Mouse (Mus musculus) neural tube, embryonic 11.5 days (tissue): Measurements from ENCODE around the gene Dpp3. TPM values are rescaled to one million over a fixed set of nuclear protein-coding genes. Genes with fewer than 3 reads are reported as not detected.

Experiments used
- ATAC-seq: fragments of 200-750 bp; cut with Nextera tagmentation; 2 replicates; pipeline ENCODE4 v1.8.0; 2017; ENCODE audit warnings: moderate number of reproducible peaks, mild to moderate bottlenecking, moderate TSS enrichment, moderate library complexity; ENCODE audit not compliant: insufficient read depth, low FRiP score, low TSS enrichment
- DNase-seq: peaks from one replicate; pipeline ENCODE4 v3.0.0-alpha.2; 2015; ENCODE audit warnings: low spot score
- H3K27ac ChIP-seq: fragments of 300-500 bp; sonication (generic); 2 replicates; pipeline ENCODE4 v1.5.1; 2014; ENCODE audit warnings: low read depth, mild to moderate bottlenecking, low read length
- H3K27me3 ChIP-seq: fragments of 300-500 bp; sonication (generic); 2 replicates; pipeline ENCODE4 v1.6.1; 2014; ENCODE audit warnings: mild to moderate bottlenecking, low read length, mixed read lengths; ENCODE audit not compliant: control insufficient read depth, insufficient read depth
- H3K36me3 ChIP-seq: fragments of 300-500 bp; sonication (generic); 2 replicates; pipeline ENCODE4 v1.6.1; 2014; ENCODE audit warnings: mild to moderate bottlenecking, low read length, moderate library complexity, mixed read lengths; ENCODE audit not compliant: control insufficient read depth, insufficient read depth
- H3K4me1 ChIP-seq: fragments of 300-500 bp; sonication (generic); 2 replicates; pipeline ENCODE4 v1.6.1; 2014; ENCODE audit warnings: low read length, mixed read lengths; ENCODE audit not compliant: control insufficient read depth, insufficient read depth
- H3K4me2 ChIP-seq: fragments of 300-500 bp; sonication (generic); 2 replicates; pipeline ENCODE4 v1.6.1; 2014; ENCODE audit warnings: low read depth, mild to moderate bottlenecking, moderate library complexity
- H3K4me3 ChIP-seq: fragments of 300-500 bp; sonication (generic); 2 replicates; pipeline ENCODE4 v1.5.1; 2014; ENCODE audit warnings: low read depth, low read length
- H3K9ac ChIP-seq: fragments of 300-500 bp; sonication (generic); 2 replicates; pipeline ENCODE4 v1.6.1; 2014; ENCODE audit warnings: mild to moderate bottlenecking, low read length
- H3K9me3 ChIP-seq: fragments of 300-500 bp; sonication (generic); 2 replicates; pipeline ENCODE4 v1.6.1; 2016; ENCODE audit warnings: low read length; ENCODE audit not compliant: control insufficient read depth
- WGBS: fragments of 180-500 bp; shearing (Covaris S2); extraction: QIAGEN DNeasy Blood & Tissue Kit; methylation state at CpG from one replicate; pipeline ENCODE4 v1.1.7; 2014; 5-methylcytosine and 5-hydroxymethylcytosine counted together
- polyA plus RNA-seq: library from polyadenylated mRNA; unstranded; fragments of >200 nt; fragmentation: Nextera tagmentation; extraction: Ambion mirVana; gene quantifications from 2 replicates; pipeline ENCODE4 v1.2.1, GENCODE M21; 2014

Dpp3 gene
- polyA plus RNA-seq, 1 experiment from 2014 or later = 171 TPM

- Histone ChIP-seq H3K9me3 (no peaks in the 10 kb centered on the region), H3K36me3 (peaks cover 6% of the 10 kb centered on the region), H3K27me3 (no peaks in the 10 kb centered on the region), H3K9ac (peak within 1 kb of the TSS; percentile 67), H3K4me2 (peak within 1 kb of the TSS; percentile 71), H3K4me1 (peaks cover 5% of the 10 kb centered on the region; the same call in 1 of the 2 replicates), H3K27ac (no peak within 1 kb of the TSS), H3K4me3 (peak within 1 kb of the TSS; percentile 66)
- WGBS = 9% methylated on average over 31 of the region's 31 CpGs
- DNase-seq (peak; percentile 86), ATAC-seq (peak; percentile 55; the same call in 1 of the 2 replicates)
These were observed 21.9 kb downstream of the Dpp3 start, which contains the start of gene Bbs1 for GRCm38 (mm10) chr19:4905979-4906794. Bbs1 (minus strand) TSS chr19:4906628.

GRCm38 (mm10) chr19:4899888-4900287 is 28.2 kb downstream of the Dpp3 start:
- Histone ChIP-seq H3K4me2 (no peak overlapping the region), H3K9me3 (no peaks in the 10 kb centered on the region), H3K4me3 (no peak overlapping the region), H3K4me1 (no peaks in the 10 kb centered on the region), H3K9ac (no peak overlapping the region), H3K36me3 (no peaks in the 10 kb centered on the region; the same call in none of the 2 replicates), H3K27ac (no peak overlapping the region), H3K27me3 (no peaks in the 10 kb centered on the region)
- DNase-seq = no peak
- no peak for ATAC-seq
- 80% methylated on average over 3 of the region's 3 CpGs for WGBS

- Histone ChIP-seq H3K4me1 (no peaks in the 10 kb centered on the region), H3K36me3 (no peaks in the 10 kb centered on the region; the same call in none of the 2 replicates), H3K27me3 (no peaks in the 10 kb centered on the region), H3K9me3 (no peaks in the 10 kb centered on the region), H3K4me3 (no peak overlapping the region), H3K27ac (no peak overlapping the region), H3K9ac (no peak overlapping the region), H3K4me2 (no peak overlapping the region)
- DNase-seq (no peak), ATAC-seq (no peak)
- WGBS = 71% methylated on average over 9 of the region's 9 CpGs
These were observed 29.1 kb downstream of the Dpp3 start for GRCm38 (mm10) chr19:4898972-4899371.

DNA sequence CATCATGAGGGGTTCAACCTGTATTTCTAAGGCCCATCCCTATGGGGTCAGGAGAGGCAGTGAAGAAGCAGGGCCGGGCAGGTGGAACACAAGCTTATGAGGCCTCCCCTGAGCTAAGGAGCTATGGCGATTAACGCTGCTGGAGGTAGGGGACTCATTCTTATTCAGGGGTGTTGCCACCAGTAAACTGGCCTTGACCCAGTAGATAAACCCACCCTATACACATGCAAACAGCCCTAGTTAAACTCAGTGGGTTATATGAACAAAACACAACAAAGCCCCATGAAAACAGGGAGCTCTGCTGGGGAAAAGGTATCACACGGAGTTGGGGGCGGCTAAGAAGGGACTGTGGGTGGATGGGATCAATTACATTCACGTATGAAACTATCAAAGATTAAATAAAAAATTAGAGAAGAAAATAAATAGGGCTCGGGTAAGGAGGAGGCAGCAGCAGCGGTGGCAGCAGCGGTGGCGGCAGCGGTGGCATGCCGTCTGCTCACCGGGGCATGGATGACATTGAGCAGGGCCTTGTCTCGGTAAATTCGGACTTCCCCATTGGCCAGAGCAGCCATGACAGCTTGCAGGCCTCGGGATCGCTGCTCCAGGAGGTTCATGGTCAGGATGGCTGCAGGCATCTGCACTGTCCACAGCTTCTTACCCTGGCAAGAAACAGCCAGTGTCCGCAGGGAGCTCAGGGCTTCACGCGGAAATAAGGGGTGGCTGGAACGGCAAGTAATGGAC is 31.1 kb downstream of the Dpp3 start:
- 52% methylated on average over 21 of the region's 21 CpGs for WGBS
- Histone ChIP-seq H3K4me2 (no peak overlapping the region), H3K9ac (no peak overlapping the region), H3K27me3 (no peaks in the 10 kb centered on the region), H3K36me3 (peaks cover 2% of the 10 kb centered on the region), H3K4me3 (no peak overlapping the region), H3K9me3 (no peaks in the 10 kb centered on the region), H3K4me1 (no peaks in the 10 kb centered on the region), H3K27ac (no peak overlapping the region)
- no peak for DNase-seq
- no peak for ATAC-seq

DNA sequence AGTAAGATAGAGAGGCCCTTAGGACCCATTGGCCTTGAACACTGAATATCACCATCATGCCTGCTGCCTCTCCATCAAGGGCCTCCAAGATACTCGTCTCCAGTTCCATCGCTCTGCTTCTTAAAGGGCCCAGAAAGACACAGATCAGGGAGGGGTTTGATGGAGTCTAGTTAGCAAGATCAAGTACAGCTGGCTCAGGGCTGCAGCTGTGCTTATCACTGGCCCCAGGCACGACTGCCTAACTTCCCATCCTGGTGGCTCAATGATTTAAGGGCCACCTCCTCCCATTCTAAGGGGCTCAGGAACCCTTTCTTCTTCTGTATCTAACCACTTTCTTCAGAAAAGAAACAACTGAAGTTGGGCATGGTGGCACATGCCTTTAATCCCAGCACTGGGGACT is 36.3 kb downstream of the Dpp3 start:
- Histone ChIP-seq H3K4me3 (no peak overlapping the region), H3K4me2 (no peak overlapping the region), H3K9ac (no peak overlapping the region), H3K9me3 (no peaks in the 10 kb centered on the region), H3K4me1 (no peaks in the 10 kb centered on the region), H3K36me3 (peaks cover 2% of the 10 kb centered on the region; the same call in 1 of the 2 replicates), H3K27me3 (no peaks in the 10 kb centered on the region), H3K27ac (no peak overlapping the region)
- 71% methylated on average over 3 of the region's 3 CpGs for WGBS
- DNase-seq (no peak), ATAC-seq (no peak)

- no peak overlapping the region for H3K27ac ChIP-seq
- 87% methylated on average over 10 of the region's 10 CpGs for WGBS
These were observed 38.3 kb downstream of the Dpp3 start for GRCm38 (mm10) chr19:4889791-4890190.

GRCm38 (mm10) chr19:4883961-4884360 is 44.1 kb downstream of the Dpp3 start:
- no peaks in the 10 kb centered on the region for H3K4me1 ChIP-seq
- ATAC-seq (no peak), DNase-seq (no peak)
- no peak overlapping the region for H3K27ac ChIP-seq
- WGBS = 84% methylated on average over 4 of the region's 4 CpGs
- H3K4me3 ChIP-seq = no peak overlapping the region
- H3K9me3 ChIP-seq = no peaks in the 10 kb centered on the region
- no peaks in the 10 kb centered on the region for H3K36me3 ChIP-seq
- H3K27me3 ChIP-seq = no peaks in the 10 kb centered on the region
- no peak overlapping the region for H3K9ac ChIP-seq
- H3K4me2 ChIP-seq = no peak overlapping the region

More at GRCm38 (mm10) chr19:4889791-4890190, 38.3 kb downstream of the Dpp3 start:
- Histone ChIP-seq H3K9ac (no peak overlapping the region), H3K4me1 (no peaks in the 10 kb centered on the region), H3K9me3 (no peaks in the 10 kb centered on the region), H3K27me3 (no peaks in the 10 kb centered on the region), H3K4me2 (no peak overlapping the region), H3K36me3 (peaks cover 2% of the 10 kb centered on the region; the same call in 1 of the 2 replicates), H3K4me3 (no peak overlapping the region)
- ATAC-seq (no peak), DNase-seq (no peak)

GRCm38 (mm10) chr19:4879324-4879703 is 48.8 kb downstream of the Dpp3 start:
- Histone ChIP-seq H3K27me3 (no peaks in the 10 kb centered on the region), H3K4me2 (peak overlapping the region; percentile 71), H3K9ac (no peak overlapping the region), H3K27ac (no peak overlapping the region), H3K4me3 (peak overlapping the region; percentile 77), H3K36me3 (no peaks in the 10 kb centered on the region), H3K9me3 (no peaks in the 10 kb centered on the region), H3K4me1 (peaks cover 6% of the 10 kb centered on the region; the same call in 1 of the 2 replicates)
- DNase-seq = no peak
- ATAC-seq = no peak
- 67% methylated on average over 10 of the region's 10 CpGs for WGBS
